Mouse (Mus musculus) hindbrain, embryonic 13.5 days (tissue): ENCODE measurements around the gene Asxl1. TPM values are rescaled to one million over a fixed set of nuclear protein-coding genes. Genes with fewer than 3 reads are reported as not detected.

ENCODE experiments used
- ATAC-seq: fragments of 200-750 bp; cut with Nextera tagmentation; 2 replicates; pipeline ENCODE4 v1.8.0; 2017; ENCODE audit warnings: moderate TSS enrichment; ENCODE audit not compliant: low FRiP score
- H3K27ac ChIP-seq: fragments of 300-500 bp; sonication (generic); 2 replicates; pipeline ENCODE4 v1.5.1; 2015; ENCODE audit warnings: inconsistent platforms, mild to moderate bottlenecking, moderate library complexity
- H3K27me3 ChIP-seq: fragments of 300-500 bp; sonication (generic); 2 replicates; pipeline ENCODE4 v1.6.1; 2015; ENCODE audit warnings: mild to moderate bottlenecking, inconsistent platforms
- H3K36me3 ChIP-seq: fragments of 300-500 bp; sonication (generic); 2 replicates; pipeline ENCODE4 v1.6.1; 2015; ENCODE audit warnings: mild to moderate bottlenecking, inconsistent platforms
- H3K4me1 ChIP-seq: fragments of 300-500 bp; sonication (generic); replicated peaks from 2 replicates; pipeline ENCODE4 v1.6.1; 2015; ENCODE audit warnings: inconsistent platforms
- H3K4me2 ChIP-seq: fragments of 300-500 bp; sonication (generic); 2 replicates; pipeline ENCODE4 v1.6.1; 2015; ENCODE audit warnings: inconsistent platforms, mild to moderate bottlenecking, moderate library complexity
- H3K4me3 ChIP-seq: fragments of 300-500 bp; sonication (generic); 2 replicates; pipeline ENCODE4 v1.5.1; 2015; ENCODE audit warnings: mild to moderate bottlenecking, inconsistent platforms
- H3K9ac ChIP-seq: fragments of 300-500 bp; sonication (generic); 2 replicates; pipeline ENCODE4 v1.6.1; 2015; ENCODE audit warnings: mild to moderate bottlenecking, inconsistent platforms
- H3K9me3 ChIP-seq: fragments of 300-500 bp; sonication (generic); 2 replicates; pipeline ENCODE4 v1.6.1; 2016; ENCODE audit warnings: inconsistent platforms
- WGBS: fragments of 180-500 bp; shearing (Covaris S2); methylation state at CpG from one replicate; pipeline ENCODE4 v1.1.7; 2015; 5-methylcytosine and 5-hydroxymethylcytosine counted together
- polyA plus RNA-seq: library from polyadenylated mRNA; unstranded; fragments of >200 nt; fragmentation: Nextera tagmentation; extraction: Ambion mirVana; gene quantifications from 2 replicates; pipeline ENCODE4 v1.2.1, GENCODE M21; 2015

The Asxl1 gene
- 10.2 and 10.4 TPM in 2 replicates for polyA plus RNA-seq

DNA sequence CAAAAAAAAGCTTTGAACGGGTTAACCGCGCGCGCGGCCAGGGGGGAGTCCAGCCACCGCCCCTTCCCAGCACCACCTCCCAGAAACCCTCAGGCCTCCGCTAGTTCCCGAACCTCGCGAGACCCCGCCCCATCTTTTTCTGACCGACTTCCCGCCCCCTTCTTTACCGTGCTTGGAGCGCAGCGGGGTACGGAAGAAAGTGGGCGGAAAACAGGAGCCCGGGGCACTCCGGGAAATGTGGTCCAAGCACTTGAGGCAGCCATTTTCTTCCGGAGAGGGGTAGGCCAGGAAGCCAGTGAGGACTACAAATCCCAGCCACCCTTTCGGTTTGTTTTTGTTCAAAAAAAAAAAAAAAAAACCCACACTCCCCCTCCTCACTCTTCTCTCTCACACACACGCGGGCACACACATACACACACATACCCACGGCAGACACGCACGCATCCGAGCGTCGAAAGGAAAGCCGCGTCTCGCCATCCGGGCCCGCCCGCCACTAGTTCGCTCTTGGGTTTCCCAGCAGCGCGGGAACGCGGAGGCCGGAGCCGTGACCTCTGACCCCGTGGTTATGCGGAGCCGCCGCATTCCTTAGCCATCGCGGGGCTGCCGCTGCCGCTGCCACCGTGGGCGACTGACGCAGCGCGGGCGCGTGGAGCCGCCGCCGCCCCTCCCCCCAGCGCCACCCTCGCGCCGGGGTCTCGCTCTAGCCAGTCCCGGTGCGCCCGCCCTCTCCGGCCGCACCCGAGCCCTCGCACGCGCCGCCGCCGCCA lies at the start of gene Asxl1:
TSS of gene Asxl1 (plus strand) at position 376 of the 767 bp plus-strand sequence.
- H3K27ac ChIP-seq = peak within 1 kb of the TSS; percentile 98
- peak within 1 kb of the TSS; percentile 83 for H3K4me2 ChIP-seq
- peak within 1 kb of the TSS; percentile 95 for H3K9ac ChIP-seq
- peaks cover 41% of the 10 kb centered on the region for H3K4me1 ChIP-seq
- no peaks in the 10 kb centered on the region for H3K9me3 ChIP-seq
- ATAC-seq = peak; percentile 99
- under 1% methylated on average over 69 of the region's 79 CpGs for WGBS
- H3K4me3 ChIP-seq = peak within 1 kb of the TSS; percentile 88
- no peaks in the 10 kb centered on the region for H3K36me3 ChIP-seq
- no peaks in the 10 kb centered on the region for H3K27me3 ChIP-seq

DNA sequence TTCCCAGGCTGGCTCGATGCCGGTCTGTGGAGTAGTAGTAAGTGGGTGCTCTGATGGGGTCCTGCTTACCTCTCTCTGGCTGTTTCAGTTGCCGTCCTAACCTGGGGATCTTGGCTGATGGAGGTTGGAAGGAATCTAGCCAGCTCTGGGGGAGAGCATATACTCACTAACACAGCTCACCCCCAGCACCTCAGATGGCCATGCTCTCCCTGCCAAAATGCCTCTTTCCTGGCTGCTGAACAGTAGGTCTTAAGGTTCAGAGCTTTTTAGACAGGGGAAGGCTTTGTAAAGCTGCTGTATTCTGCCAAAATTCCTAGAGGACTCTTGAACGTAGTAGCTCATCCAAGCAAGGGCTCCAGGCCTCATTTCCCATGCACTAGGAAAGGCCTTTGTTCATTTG lies 47.9 kb upstream of the Asxl1 start:
- Histone ChIP-seq H3K9ac (no peak overlapping the region; the same call in 1 of the 2 replicates), H3K9me3 (no peaks in the 10 kb centered on the region), H3K27me3 (no peaks in the 10 kb centered on the region), H3K4me2 (no peak overlapping the region), H3K4me3 (no peak overlapping the region), H3K4me1 (peaks cover 16% of the 10 kb centered on the region), H3K27ac (no peak overlapping the region), H3K36me3 (peaks cover 3% of the 10 kb centered on the region; the same call in 1 of the 2 replicates)
- 85% methylated on average over 4 of the region's 4 CpGs for WGBS
- no peak for ATAC-seq

GRCm38 (mm10) chr2:153298460-153298859 lies 47.2 kb upstream of the Asxl1 start:
- Histone ChIP-seq H3K27me3 (no peaks in the 10 kb centered on the region), H3K9ac (no peak overlapping the region), H3K4me2 (no peak overlapping the region), H3K36me3 (peaks cover 3% of the 10 kb centered on the region; the same call in 1 of the 2 replicates), H3K9me3 (no peaks in the 10 kb centered on the region), H3K4me3 (no peak overlapping the region), H3K4me1 (0 out of 2 replicates have a peak, but pooled peaks cover 10% of the 10 kb centered on the region), H3K27ac (no peak overlapping the region)
- no peak for ATAC-seq
- WGBS = 79% methylated on average over 4 of the region's 4 CpGs

GRCm38 (mm10) chr2:153298863-153299262 lies 46.8 kb upstream of the Asxl1 start:
- Histone ChIP-seq H3K4me2 (no peak overlapping the region), H3K9me3 (no peaks in the 10 kb centered on the region), H3K36me3 (peaks cover 3% of the 10 kb centered on the region; the same call in 1 of the 2 replicates), H3K4me1 (0 out of 2 replicates have a peak, but pooled peaks cover 6% of the 10 kb centered on the region), H3K27ac (no peak overlapping the region), H3K4me3 (no peak overlapping the region), H3K27me3 (no peaks in the 10 kb centered on the region), H3K9ac (no peak overlapping the region)
- no peak for ATAC-seq
- WGBS = 80% methylated on average over 4 of the region's 4 CpGs

- Histone ChIP-seq H3K9ac (no peak overlapping the region), H3K27me3 (no peaks in the 10 kb centered on the region), H3K4me1 (peaks cover 6% of the 10 kb centered on the region; the same call in 1 of the 2 replicates), H3K36me3 (peaks cover 3% of the 10 kb centered on the region; the same call in 1 of the 2 replicates), H3K4me3 (no peak overlapping the region), H3K27ac (no peak overlapping the region), H3K9me3 (no peaks in the 10 kb centered on the region), H3K4me2 (no peak overlapping the region)
- ATAC-seq = no peak
- 93% methylated on average over 5 of the region's 5 CpGs for WGBS
These were observed 44.5 kb upstream of the Asxl1 start for GRCm38 (mm10) chr2:153301123-153301522.

GRCm38 (mm10) chr2:153305240-153305639 lies 40.4 kb upstream of the Asxl1 start:
- ATAC-seq = no peak
- H3K27ac ChIP-seq = peak overlapping the region; percentile 41; the same call in 1 of the 2 replicates
- H3K27me3 ChIP-seq = no peaks in the 10 kb centered on the region
- H3K4me2 ChIP-seq = no peak overlapping the region
- no peak overlapping the region for H3K4me3 ChIP-seq
- peaks cover 10% of the 10 kb centered on the region; the same call in 1 of the 2 replicates for H3K4me1 ChIP-seq
- H3K9ac ChIP-seq = peak overlapping the region; percentile 43; the same call in 1 of the 2 replicates
- H3K36me3 ChIP-seq = no peaks in the 10 kb centered on the region
- WGBS = 65% methylated on average over 6 of the region's 6 CpGs
- H3K9me3 ChIP-seq = no peaks in the 10 kb centered on the region

DNA sequence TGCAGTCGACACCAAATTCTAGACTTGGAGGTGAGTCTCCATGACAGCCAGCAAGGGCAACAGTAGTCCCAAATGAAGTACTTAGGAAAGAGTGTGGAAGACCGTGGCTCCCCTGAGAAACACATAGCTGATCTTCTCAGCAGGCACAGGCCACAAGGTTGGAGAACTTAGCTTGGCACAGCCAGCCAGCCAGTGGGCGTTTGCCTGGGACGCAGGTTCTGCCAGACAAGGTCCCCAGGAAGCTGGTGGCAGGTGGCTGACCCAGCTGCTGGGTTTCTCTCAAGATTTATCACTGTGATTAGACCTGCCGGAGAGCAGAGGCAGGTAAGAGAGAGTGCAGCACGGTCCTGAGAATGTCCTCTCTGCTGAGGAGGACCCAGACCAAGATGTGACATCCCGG lies 37.0 kb upstream of the Asxl1 start:
- Histone ChIP-seq H3K27me3 (no peaks in the 10 kb centered on the region), H3K4me3 (no peak overlapping the region), H3K27ac (no peak overlapping the region; the same call in 1 of the 2 replicates), H3K9me3 (no peaks in the 10 kb centered on the region), H3K4me2 (no peak overlapping the region), H3K4me1 (peaks cover 10% of the 10 kb centered on the region; the same call in 1 of the 2 replicates), H3K36me3 (0 out of 2 replicates have a peak, but pooled peaks cover 7% of the 10 kb centered on the region), H3K9ac (no peak overlapping the region)
- no peak for ATAC-seq
- WGBS = 84% methylated on average over 7 of the region's 7 CpGs

DNA sequence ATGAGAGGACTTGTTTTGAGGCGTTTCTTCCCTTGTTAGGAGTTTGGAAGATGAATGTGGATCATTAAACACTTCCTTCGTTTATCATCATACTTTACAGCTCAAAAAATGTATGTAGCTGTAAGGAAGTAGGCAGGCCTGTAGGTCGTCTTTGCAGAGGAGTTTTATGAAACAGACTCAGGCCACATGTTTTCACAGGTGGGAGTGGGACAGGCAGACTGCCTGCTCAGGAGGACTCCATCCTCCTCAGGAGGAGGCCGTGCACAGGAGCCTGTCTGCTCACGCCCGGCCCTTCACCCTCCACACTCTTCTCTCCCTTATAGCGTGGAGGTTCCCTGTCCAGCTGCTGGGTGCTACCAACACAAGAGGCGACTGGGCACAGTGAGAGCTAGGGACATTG lies 36.5 kb upstream of the Asxl1 start:
- H3K4me2 ChIP-seq = no peak overlapping the region
- H3K4me3 ChIP-seq = no peak overlapping the region
- ATAC-seq = no peak
- peaks cover 10% of the 10 kb centered on the region; the same call in 1 of the 2 replicates for H3K4me1 ChIP-seq
- H3K9ac ChIP-seq = no peak overlapping the region
- H3K27ac ChIP-seq = no peak overlapping the region; the same call in 1 of the 2 replicates
- WGBS = 74% methylated on average over 8 of the region's 8 CpGs
- H3K27me3 ChIP-seq = no peaks in the 10 kb centered on the region
- 0 out of 2 replicates have a peak, but pooled peaks cover 7% of the 10 kb centered on the region for H3K36me3 ChIP-seq
- H3K9me3 ChIP-seq = no peaks in the 10 kb centered on the region

DNA sequence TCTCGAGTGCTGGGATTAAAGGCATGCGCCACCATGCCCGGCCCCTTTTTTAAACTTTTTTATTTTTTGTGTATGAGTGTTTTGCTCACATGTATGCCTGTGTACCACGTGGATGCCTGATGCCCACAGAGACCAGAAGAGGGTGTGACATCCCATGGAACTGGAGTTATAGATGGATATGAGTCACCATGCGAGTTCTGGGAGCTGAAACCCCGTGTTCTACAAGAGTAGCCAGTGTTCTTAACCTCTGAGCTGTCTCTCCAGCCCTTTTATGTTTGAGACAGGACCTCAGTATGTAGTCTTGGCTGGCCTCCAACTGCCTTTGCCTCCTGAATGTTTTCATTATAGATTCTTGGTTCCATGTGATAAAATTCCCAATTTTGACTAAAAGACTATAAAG lies 35.4 kb upstream of the Asxl1 start:
- 0 out of 2 replicates have a peak, but pooled peaks cover 10% of the 10 kb centered on the region for H3K36me3 ChIP-seq
- 84% methylated on average over 6 of the region's 6 CpGs for WGBS
- peaks cover 7% of the 10 kb centered on the region; the same call in 1 of the 2 replicates for H3K4me1 ChIP-seq
- ATAC-seq = no peak
- H3K27me3 ChIP-seq = no peaks in the 10 kb centered on the region
- H3K4me3 ChIP-seq = no peak overlapping the region
- no peak overlapping the region for H3K9ac ChIP-seq
- H3K9me3 ChIP-seq = no peaks in the 10 kb centered on the region
- H3K4me2 ChIP-seq = no peak overlapping the region
- H3K27ac ChIP-seq = no peak overlapping the region

- H3K4me2 ChIP-seq = no peak overlapping the region
- peaks cover 29% of the 10 kb centered on the region for H3K36me3 ChIP-seq
- H3K4me3 ChIP-seq = no peak overlapping the region
- no peaks in the 10 kb centered on the region for H3K9me3 ChIP-seq
- no peaks in the 10 kb centered on the region for H3K27me3 ChIP-seq
- H3K4me1 ChIP-seq = 0 out of 2 replicates have a peak, but pooled peaks cover 6% of the 10 kb centered on the region
- no peak for ATAC-seq
- WGBS = 88% methylated on average over 9 of the region's 9 CpGs
- no peak overlapping the region for H3K9ac ChIP-seq
- H3K27ac ChIP-seq = no peak overlapping the region
These were observed 32.7 kb upstream of the Asxl1 start for GRCm38 (mm10) chr2:153312884-153313283.

GRCm38 (mm10) chr2:153318408-153318807 lies 27.2 kb upstream of the Asxl1 start:
- no peak for ATAC-seq
- no peaks in the 10 kb centered on the region for H3K27me3 ChIP-seq
- no peaks in the 10 kb centered on the region for H3K9me3 ChIP-seq
- H3K9ac ChIP-seq = no peak overlapping the region
- H3K36me3 ChIP-seq = peaks cover 71% of the 10 kb centered on the region
- H3K4me3 ChIP-seq = no peak overlapping the region
- no peaks in the 10 kb centered on the region for H3K4me1 ChIP-seq
- no peak overlapping the region for H3K27ac ChIP-seq
- no peak overlapping the region for H3K4me2 ChIP-seq
- 94% methylated on average over 4 of the region's 4 CpGs for WGBS

DNA sequence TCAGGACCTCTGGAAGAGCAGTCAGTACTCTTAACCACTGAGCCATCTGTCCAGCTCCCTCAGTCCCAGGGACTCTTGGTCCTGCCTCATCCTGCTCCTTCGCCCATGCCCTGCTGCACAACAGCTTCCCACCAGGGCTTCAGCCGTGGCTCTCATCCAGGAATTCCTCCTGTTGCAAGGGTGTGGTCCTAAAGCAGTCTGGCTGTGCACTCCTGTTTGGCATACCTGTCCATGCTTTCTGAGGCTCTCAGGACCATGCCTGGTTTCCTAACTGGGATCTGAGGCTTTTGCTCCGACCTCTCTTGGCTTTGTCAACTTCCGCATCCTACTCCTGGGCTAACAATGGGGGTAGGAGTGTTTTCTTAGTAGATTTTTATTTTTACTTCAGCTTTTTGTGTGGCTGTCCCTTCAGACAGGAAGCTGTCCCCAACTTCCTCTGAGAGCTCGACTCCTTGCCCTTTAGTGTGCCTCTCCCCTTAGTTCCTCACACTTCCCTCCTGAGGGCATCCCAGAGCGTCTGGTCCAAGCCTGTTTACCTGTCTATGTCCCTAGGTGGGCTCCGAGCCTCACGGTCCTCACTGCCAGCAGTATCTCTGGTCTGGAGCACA lies 26.5 kb upstream of the Asxl1 start:
- H3K9ac ChIP-seq = no peak overlapping the region
- peaks cover 78% of the 10 kb centered on the region for H3K36me3 ChIP-seq
- no peaks in the 10 kb centered on the region for H3K4me1 ChIP-seq
- no peak overlapping the region for H3K27ac ChIP-seq
- no peak for ATAC-seq
- no peaks in the 10 kb centered on the region for H3K9me3 ChIP-seq
- 84% methylated on average over 8 of the region's 8 CpGs for WGBS
- no peaks in the 10 kb centered on the region for H3K27me3 ChIP-seq
- H3K4me2 ChIP-seq = no peak overlapping the region
- H3K4me3 ChIP-seq = no peak overlapping the region
